Mouse (Mus musculus): ENCODE measurements at regions not wholly inside any gene's neighbourhood (a gene's known extent, or its start where the extent isn't known, plus 50 kb on each side); places are given as distances from the start of the nearest gene placed in this dataset.

GRCm38 (mm10) chr2:9468651-9469050 is 412.4 kb upstream of the 4930412O13Rik start:
- TF ChIP-seq CTCF (IDR thresholded peaks at IDR 0.05; ENCODE audit: low read depth) (no peak), EP300 (optimal IDR thresholded peaks at IDR 0.05) (no peak)

Measured in stomach, postnatal 0 days (tissue).